Mouse (Mus musculus) heart, adult 2 months (tissue): ENCODE measurements around the gene Eif2b5. TPM values are rescaled to one million over a fixed set of nuclear protein-coding genes. Genes with fewer than 3 reads are reported as not detected.

Source experiments
- DNase-seq, 2 experiments: peaks; one replicate each; pipeline ENCODE4 v3.0.0; 2021
- H3K27ac ChIP-seq: fragments of 200-600 bp; 2 replicates; pipeline ENCODE4 v1.8.1; 2022
- H3K27me3 ChIP-seq: fragments of 200-500 bp; 2 replicates; pipeline ENCODE4 v1.6.1; 2012; ENCODE audit warnings: mild to moderate bottlenecking, low read length, inconsistent platforms, mixed read lengths; ENCODE audit not compliant: control insufficient read depth, insufficient read depth
- H3K36me3 ChIP-seq: fragments of 200-500 bp; 2 replicates; pipeline ENCODE4 v1.6.1; 2012; ENCODE audit warnings: low read length, inconsistent platforms; ENCODE audit not compliant: control insufficient read depth, insufficient read depth
- H3K4me1 ChIP-seq: fragments of 200-500 bp; 2 replicates; pipeline ENCODE4 v1.6.1; 2011; ENCODE audit warnings: low read length; ENCODE audit not compliant: control insufficient read depth, insufficient read depth
- H3K4me3 ChIP-seq: fragments of 200-600 bp; 2 replicates; pipeline ENCODE4 v1.8.1; 2022
- H3K79me2 ChIP-seq: fragments of 200-500 bp; replicated peaks from 2 replicates; pipeline ENCODE4 v1.6.1; 2012; ENCODE audit warnings: mild to moderate bottlenecking, inconsistent platforms, low read length, moderate library complexity, mixed read lengths; ENCODE audit not compliant: control insufficient read depth, insufficient read depth
- H3K9ac ChIP-seq: fragments of 200-500 bp; 2 replicates; pipeline ENCODE4 v1.6.1; 2012; ENCODE audit warnings: low read depth, mild to moderate bottlenecking, control low read depth, inconsistent platforms, low read length, mixed read lengths
- CTCF ChIP-seq: fragments of 200-600 bp; IDR thresholded peaks from 2 replicates; pipeline ENCODE4 v1.8.1; 2022; ENCODE audit warnings: antibody characterized with exemption, mild to moderate bottlenecking, moderate library complexity
- EP300 ChIP-seq: fragments of 200-500 bp; IDR thresholded peaks from 2 replicates; pipeline ENCODE4 v1.6.1; 2011; ENCODE audit warnings: low read depth, low read length, control low read depth; ENCODE audit not compliant: insufficient read depth
- POLR2A ChIP-seq: fragments of 200-500 bp; IDR thresholded peaks from 2 replicates; pipeline ENCODE4 v1.6.1; 2011; ENCODE audit warnings: mild to moderate bottlenecking, low read depth, low read length, control low read depth; ENCODE audit not compliant: insufficient read depth
- WGBS: fragments of 180-500 bp; shearing (Covaris S2); methylation state at CpG from one replicate; pipeline ENCODE4 v1.1.7; 2018; 5-methylcytosine and 5-hydroxymethylcytosine counted together
- intact Hi-C: fragments of 180-260 bp; cut with DNase I; formaldehyde crosslinking; loops from one replicate; pipeline ENCODE4 v1.15.1; 2025
- polyA plus RNA-seq: library from polyadenylated mRNA; depleted of rRNA; stranded (reverse); fragments of >200 nt; gene quantifications from 2 replicates; pipeline ENCODE4 v1.2.3, GENCODE M21; 2012
- total RNA-seq, 2 experiments: library from RNA; stranded (reverse); gene quantifications; 2 replicates each; pipeline ENCODE4 v1.2.3; 2021

Eif2b5 gene
- total and polyA plus RNA-seq, 3 experiments: 26.0 to 60.1 (median 49.9) TPM

- intact Hi-C loops: loop anchor here (10.0 kb wide), 1 partner anchor 746 kb away; no protein-coding TSS in a partner anchor
- TF ChIP-seq CTCF (no peak), POLR2A (no peak), EP300 (no peak)
- DNase-seq: no peak
- H3K4me1 ChIP-seq: no peaks in the 10 kb centered on the region
- no peaks in the 10 kb centered on the region for H3K79me2 ChIP-seq
- H3K27me3 ChIP-seq: no peaks in the 10 kb centered on the region
- H3K9ac ChIP-seq: no peak overlapping the region
- 89% methylated on average over 2 of the region's 2 CpGs for WGBS
- H3K27ac ChIP-seq: no peak overlapping the region
- H3K36me3 ChIP-seq: no peaks in the 10 kb centered on the region
- no peak overlapping the region for H3K4me3 ChIP-seq
These were observed 27.6 kb upstream of the Eif2b5 start for GRCm38 (mm10) chr16:20470981-20471380.

DNA sequence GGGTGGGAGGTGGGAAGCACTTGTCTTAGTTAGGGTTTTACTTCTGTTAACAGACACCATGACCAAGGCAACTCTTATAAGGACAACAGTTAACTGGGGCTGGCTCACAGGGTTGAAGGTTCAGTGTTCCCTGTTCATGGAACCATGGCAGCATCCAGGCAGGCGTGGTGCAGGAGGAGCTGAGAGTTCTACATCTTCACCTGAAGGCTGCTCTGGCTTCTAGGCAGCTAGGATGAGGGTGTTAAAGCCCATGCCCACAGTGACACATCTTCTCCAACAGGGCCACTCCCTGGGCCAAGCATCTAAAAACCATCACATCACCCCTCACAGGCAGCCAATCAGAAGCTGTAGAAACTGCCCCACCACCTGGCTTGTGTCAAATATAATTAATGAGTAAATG, 26.9 kb upstream of the Eif2b5 start:
- no peak for DNase-seq
- no peaks in the 10 kb centered on the region for H3K79me2 ChIP-seq
- no peak overlapping the region for H3K9ac ChIP-seq
- H3K36me3 ChIP-seq: no peaks in the 10 kb centered on the region
- H3K27me3 ChIP-seq: no peaks in the 10 kb centered on the region
- no peaks in the 10 kb centered on the region for H3K4me1 ChIP-seq
- no peak for TF ChIP-seq EP300
- no peak for TF ChIP-seq CTCF
- TF ChIP-seq POLR2A: no peak
- H3K27ac ChIP-seq: no peak overlapping the region
- 78% methylated on average over 1 of the region's 1 CpGs for WGBS
- intact Hi-C loops: loop anchor here (10.0 kb wide), 1 partner anchor 747 kb away; no protein-coding TSS in a partner anchor
- no peak overlapping the region for H3K4me3 ChIP-seq

GRCm38 (mm10) chr16:20473748-20474147, 24.9 kb upstream of the Eif2b5 start:
- no peaks in the 10 kb centered on the region for H3K36me3 ChIP-seq
- DNase-seq: no peak
- TF ChIP-seq CTCF: no peak
- no peak for TF ChIP-seq EP300
- TF ChIP-seq POLR2A: no peak
- H3K27me3 ChIP-seq: no peaks in the 10 kb centered on the region
- no peaks in the 10 kb centered on the region for H3K4me1 ChIP-seq
- no peak overlapping the region for H3K9ac ChIP-seq
- H3K79me2 ChIP-seq: no peaks in the 10 kb centered on the region
- 86% methylated on average over 1 of the region's 1 CpGs for WGBS
- no peak overlapping the region for H3K4me3 ChIP-seq
- no peak overlapping the region for H3K27ac ChIP-seq
- intact Hi-C loops: loop anchor here (10.0 kb wide), 1 partner anchor 749 kb away; no protein-coding TSS in a partner anchor

- no peaks in the 10 kb centered on the region for H3K79me2 ChIP-seq
- H3K4me1 ChIP-seq: no peaks in the 10 kb centered on the region
- no peaks in the 10 kb centered on the region for H3K27me3 ChIP-seq
- no peak overlapping the region for H3K27ac ChIP-seq
- TF ChIP-seq POLR2A (no peak), CTCF (no peak), EP300 (no peak)
- no peak overlapping the region for H3K4me3 ChIP-seq
- intact Hi-C loops: loop anchor here (10.0 kb wide), 1 partner anchor 749 kb away; no protein-coding TSS in a partner anchor
- 64% methylated on average over 8 of the region's 8 CpGs for WGBS
- H3K36me3 ChIP-seq: no peaks in the 10 kb centered on the region
- H3K9ac ChIP-seq: no peak overlapping the region
- DNase-seq: no peak
These were observed 24.4 kb upstream of the Eif2b5 start for GRCm38 (mm10) chr16:20474211-20474610.

GRCm38 (mm10) chr16:20474786-20475185, 23.8 kb upstream of the Eif2b5 start:
- H3K27me3 ChIP-seq: no peaks in the 10 kb centered on the region
- no peak overlapping the region for H3K27ac ChIP-seq
- no peak overlapping the region for H3K9ac ChIP-seq
- no peaks in the 10 kb centered on the region for H3K36me3 ChIP-seq
- H3K4me3 ChIP-seq: no peak overlapping the region
- no peak for DNase-seq
- 84% methylated on average over 6 of the region's 6 CpGs for WGBS
- no peaks in the 10 kb centered on the region for H3K4me1 ChIP-seq
- H3K79me2 ChIP-seq: no peaks in the 10 kb centered on the region
- TF ChIP-seq EP300 (no peak), CTCF (no peak), POLR2A (no peak)
- intact Hi-C loops: loop anchor here (10.0 kb wide), 1 partner anchor 750 kb away; no protein-coding TSS in a partner anchor

- 96% methylated on average over 1 of the region's 1 CpGs for WGBS
These were observed 23.3 kb upstream of the Eif2b5 start for GRCm38 (mm10) chr16:20475335-20475734.

More at GRCm38 (mm10) chr16:20475335-20475734, 23.3 kb upstream of the Eif2b5 start:
- H3K36me3 ChIP-seq: no peaks in the 10 kb centered on the region
- no peaks in the 10 kb centered on the region for H3K4me1 ChIP-seq
- no peak overlapping the region for H3K4me3 ChIP-seq
- H3K27me3 ChIP-seq: no peaks in the 10 kb centered on the region
- no peaks in the 10 kb centered on the region for H3K79me2 ChIP-seq
- H3K9ac ChIP-seq: no peak overlapping the region
- no peak overlapping the region for H3K27ac ChIP-seq
- intact Hi-C loops: loop anchor here (10.0 kb wide), 1 partner anchor 751 kb away; no protein-coding TSS in a partner anchor
- no peak for TF ChIP-seq CTCF
- TF ChIP-seq POLR2A: no peak
- TF ChIP-seq EP300: no peak
- DNase-seq: no peak
